Mouse (Mus musculus) midbrain, embryonic 16.5 days (tissue): ENCODE data around the gene Casr. TPM values are rescaled to one million over a fixed set of nuclear protein-coding genes. Genes with fewer than 3 reads are reported as not detected.

Experiments
- ATAC-seq: fragments of 200-750 bp; cut with Nextera tagmentation; 2 replicates; pipeline ENCODE4 v1.8.0; 2017; ENCODE audit warnings: moderate TSS enrichment
- H3K27ac ChIP-seq: fragments of 300-500 bp; sonication (generic); 2 replicates; pipeline ENCODE4 v1.5.1; 2014; ENCODE audit warnings: mild to moderate bottlenecking, low read length, mixed read lengths
- H3K27me3 ChIP-seq: fragments of 300-500 bp; sonication (generic); 2 replicates; pipeline ENCODE4 v1.6.1; 2014; ENCODE audit warnings: low read depth, low read length, mixed read lengths; ENCODE audit not compliant: control insufficient read depth, insufficient read depth
- H3K36me3 ChIP-seq: fragments of 300-500 bp; sonication (generic); 2 replicates; pipeline ENCODE4 v1.6.1; 2014; ENCODE audit warnings: mild to moderate bottlenecking, low read length, moderate library complexity, mixed read lengths; ENCODE audit not compliant: control insufficient read depth, insufficient read depth
- H3K4me1 ChIP-seq: fragments of 300-500 bp; sonication (generic); 2 replicates; pipeline ENCODE4 v1.6.1; 2014; ENCODE audit warnings: mild to moderate bottlenecking, low read length, mixed read lengths; ENCODE audit not compliant: control insufficient read depth, insufficient read depth
- H3K4me2 ChIP-seq: fragments of 300-500 bp; sonication (generic); 2 replicates; pipeline ENCODE4 v1.6.1; 2014; ENCODE audit warnings: mild to moderate bottlenecking, low read length, mixed read lengths
- H3K4me3 ChIP-seq: fragments of 300-500 bp; sonication (generic); 2 replicates; pipeline ENCODE4 v1.5.1; 2014; ENCODE audit warnings: low read depth, mild to moderate bottlenecking, low read length, moderate library complexity, mixed read lengths
- H3K9ac ChIP-seq: fragments of 300-500 bp; sonication (generic); 2 replicates; pipeline ENCODE4 v1.6.1; 2014; ENCODE audit warnings: low read depth, low read length, mixed read lengths
- H3K9me3 ChIP-seq: fragments of 300-500 bp; sonication (generic); replicated peaks from 2 replicates; pipeline ENCODE4 v1.6.1; 2014; ENCODE audit warnings: mild to moderate bottlenecking, low read length, mixed read lengths; ENCODE audit not compliant: control insufficient read depth, poor library complexity, severe bottlenecking
- WGBS: fragments of 180-500 bp; shearing (Covaris S2); extraction: QIAGEN DNeasy Blood & Tissue Kit; methylation state at CpG from one replicate; pipeline ENCODE4 v1.1.7; 2014; 5-methylcytosine and 5-hydroxymethylcytosine counted together
- polyA plus RNA-seq: library from polyadenylated mRNA; unstranded; fragments of >200 nt; fragmentation: Nextera tagmentation; extraction: Ambion mirVana; gene quantifications from 2 replicates; pipeline ENCODE4 v1.2.1, GENCODE M21; 2015

The Casr gene
- polyA plus RNA-seq, 1 experiment from 2014 or later: 0.59 TPM

- no peak overlapping the region for H3K4me3 ChIP-seq
- no peak overlapping the region for H3K27ac ChIP-seq
- no peaks in the 10 kb centered on the region for H3K4me1 ChIP-seq
- H3K36me3 ChIP-seq: no peaks in the 10 kb centered on the region
- no peaks in the 10 kb centered on the region for H3K27me3 ChIP-seq
- H3K4me2 ChIP-seq: no peak overlapping the region
- ATAC-seq: no peak
- no peaks in the 10 kb centered on the region for H3K9me3 ChIP-seq
- H3K9ac ChIP-seq: no peak overlapping the region
- 88% methylated on average over 10 of the region's 10 CpGs for WGBS
Observed at GRCm38 (mm10) chr16:36555672-36556165, 6.2 kb downstream of the Casr start.

DNA sequence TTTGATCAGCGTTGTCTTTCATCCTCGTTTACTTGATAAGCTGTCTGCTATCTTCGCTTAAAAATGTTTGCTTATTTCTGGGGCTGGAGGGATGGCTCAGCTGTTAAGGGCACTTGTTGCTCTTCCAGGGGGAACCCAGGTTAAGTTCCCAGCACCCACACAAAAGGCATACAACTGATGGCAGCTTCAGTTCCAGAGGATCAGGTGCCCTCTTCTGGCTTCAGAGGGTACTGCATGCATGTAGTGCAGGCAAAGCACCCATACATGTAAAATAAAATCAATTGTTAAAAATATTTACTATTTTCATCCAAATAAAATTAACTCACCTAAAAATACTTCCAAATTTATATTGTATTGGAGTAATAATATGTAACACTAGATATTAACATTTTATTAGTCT, 8.3 kb downstream of the Casr start:
- no peaks in the 10 kb centered on the region for H3K4me1 ChIP-seq
- no peak for ATAC-seq
- 94% methylated on average over 3 of the region's 3 CpGs for WGBS
- no peaks in the 10 kb centered on the region for H3K9me3 ChIP-seq
- no peak overlapping the region for H3K4me3 ChIP-seq
- H3K27ac ChIP-seq: no peak overlapping the region
- no peak overlapping the region for H3K9ac ChIP-seq
- H3K36me3 ChIP-seq: no peaks in the 10 kb centered on the region
- H3K4me2 ChIP-seq: no peak overlapping the region
- H3K27me3 ChIP-seq: no peaks in the 10 kb centered on the region

DNA sequence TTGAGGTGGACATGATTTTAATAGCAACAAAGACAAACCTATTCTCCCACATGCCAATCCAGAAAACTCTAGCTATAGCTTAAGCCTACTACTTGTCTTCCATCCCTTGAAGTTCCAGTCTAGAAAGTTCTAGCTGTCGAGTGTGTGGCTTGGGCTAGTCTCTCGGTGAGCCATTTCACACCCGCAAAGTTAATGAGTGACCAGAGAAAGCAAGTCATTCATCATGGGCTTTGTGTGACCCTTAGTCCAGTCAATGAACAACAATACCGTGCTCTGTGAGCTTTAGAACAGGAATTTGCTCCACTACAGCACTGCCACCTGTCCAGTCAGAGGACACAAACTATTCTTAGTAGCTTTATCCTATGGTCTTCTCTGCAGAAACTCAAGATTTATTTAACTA, 16.6 kb downstream of the Casr start:
- Histone ChIP-seq H3K4me2 (no peak overlapping the region), H3K4me1 (no peaks in the 10 kb centered on the region; the same call in 1 of the 2 replicates)
- 67% methylated on average over 4 of the region's 4 CpGs for WGBS

DNA sequence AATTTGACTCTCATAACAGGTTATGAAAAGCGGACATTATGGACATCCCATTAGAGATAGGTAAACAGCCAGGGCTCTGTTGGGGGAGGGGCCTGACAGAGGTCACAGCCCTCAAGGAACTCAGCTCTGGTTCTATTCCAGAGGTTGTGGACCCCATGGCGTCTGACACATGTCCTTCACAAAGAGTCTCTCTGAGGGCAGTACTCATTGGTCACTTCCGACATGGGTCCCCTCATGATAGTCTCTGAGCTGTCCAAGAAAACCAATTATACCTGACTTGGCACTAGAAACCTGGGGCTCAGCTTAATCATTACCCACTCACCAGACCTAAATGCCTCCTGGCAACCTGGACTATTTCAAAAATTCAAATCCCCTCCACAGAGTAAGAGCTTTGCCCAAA, 18.9 kb downstream of the Casr start:
- Histone ChIP-seq H3K9ac (no peak overlapping the region), H3K9me3 (no peaks in the 10 kb centered on the region), H3K27me3 (no peaks in the 10 kb centered on the region), H3K4me1 (no peaks in the 10 kb centered on the region; the same call in 1 of the 2 replicates), H3K27ac (no peak overlapping the region), H3K4me2 (no peak overlapping the region), H3K36me3 (no peaks in the 10 kb centered on the region), H3K4me3 (no peak overlapping the region)
- 83% methylated on average over 3 of the region's 3 CpGs for WGBS
- ATAC-seq: no peak

More for the DNA sequence above, 16.6 kb downstream of the Casr start:
- H3K9me3 ChIP-seq: no peaks in the 10 kb centered on the region
- H3K27ac ChIP-seq: no peak overlapping the region
- H3K4me3 ChIP-seq: no peak overlapping the region
- no peaks in the 10 kb centered on the region for H3K36me3 ChIP-seq
- no peaks in the 10 kb centered on the region for H3K27me3 ChIP-seq
- ATAC-seq: no peak
- H3K9ac ChIP-seq: no peak overlapping the region

- Histone ChIP-seq H3K4me2 (no peak overlapping the region), H3K4me3 (no peak overlapping the region), H3K9me3 (no peaks in the 10 kb centered on the region), H3K36me3 (no peaks in the 10 kb centered on the region), H3K27me3 (no peaks in the 10 kb centered on the region), H3K4me1 (no peaks in the 10 kb centered on the region; the same call in 1 of the 2 replicates), H3K27ac (no peak overlapping the region), H3K9ac (no peak overlapping the region)
- no peak for ATAC-seq
- WGBS: 59% methylated on average over 6 of the region's 6 CpGs
Observed at GRCm38 (mm10) chr16:36540834-36541233, 21.1 kb downstream of the Casr start.

DNA sequence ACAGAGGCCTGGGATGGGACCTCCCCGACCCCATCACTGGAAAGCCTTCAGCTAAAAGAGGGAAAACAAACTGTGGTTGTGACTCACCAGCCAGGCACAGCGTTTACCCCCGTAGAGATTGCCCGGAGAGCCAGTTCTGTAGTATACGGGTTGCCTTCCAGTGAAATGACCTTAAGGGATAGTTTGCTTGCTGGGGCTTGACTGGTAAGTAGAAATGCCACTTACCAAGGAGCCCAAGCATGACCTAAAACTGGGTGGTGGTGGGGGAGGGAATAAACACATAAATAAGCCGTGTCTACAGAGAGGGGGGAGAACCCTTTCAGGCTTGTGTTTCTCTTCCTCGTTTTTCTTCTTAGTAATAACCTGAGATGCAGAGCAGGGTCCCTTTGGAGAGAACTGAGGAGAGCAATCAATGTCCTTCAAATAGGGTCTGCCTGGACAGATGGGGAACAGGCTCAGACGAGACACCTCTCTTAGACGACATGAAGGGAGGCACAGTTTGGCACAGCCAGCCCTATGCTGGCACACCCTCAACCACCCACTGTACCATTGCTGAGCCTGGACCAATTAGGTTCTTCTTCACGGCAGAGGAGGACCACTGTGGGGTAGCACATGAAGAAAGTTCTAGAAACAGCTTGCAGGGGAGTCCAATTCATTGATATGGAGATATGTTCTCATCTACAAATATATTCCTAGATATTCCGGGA, 28.8 kb downstream of the Casr start:
- Histone ChIP-seq H3K4me1 (no peaks in the 10 kb centered on the region), H3K4me3 (no peak overlapping the region), H3K9ac (no peak overlapping the region), H3K36me3 (no peaks in the 10 kb centered on the region), H3K9me3 (no peaks in the 10 kb centered on the region), H3K27ac (no peak overlapping the region), H3K4me2 (no peak overlapping the region), H3K27me3 (no peaks in the 10 kb centered on the region)
- no peak for ATAC-seq
- 85% methylated on average over 11 of the region's 11 CpGs for WGBS

DNA sequence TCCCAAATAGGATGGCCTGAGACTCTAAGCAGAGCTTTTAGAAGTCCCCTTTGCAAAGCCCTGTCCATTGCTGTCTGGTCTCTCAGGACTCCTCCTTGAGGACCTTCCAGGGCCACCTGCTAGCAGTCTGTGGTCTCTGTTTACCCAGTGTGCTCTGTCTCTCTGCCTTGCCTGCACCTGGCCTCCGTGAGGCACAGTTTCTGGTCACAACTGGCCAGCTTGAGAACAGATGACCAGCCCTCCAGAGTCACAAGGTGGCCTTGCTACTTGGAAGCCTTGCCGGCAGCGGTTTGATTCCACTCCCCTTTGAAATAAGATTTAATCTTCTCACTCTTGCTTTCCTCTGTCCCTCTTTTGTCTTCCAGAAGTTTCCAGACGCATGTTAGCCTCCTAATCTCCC, 29.9 kb downstream of the Casr start:
- Histone ChIP-seq H3K9me3 (no peaks in the 10 kb centered on the region), H3K27ac (no peak overlapping the region), H3K9ac (no peak overlapping the region), H3K4me2 (no peak overlapping the region), H3K4me1 (no peaks in the 10 kb centered on the region), H3K27me3 (no peaks in the 10 kb centered on the region), H3K36me3 (no peaks in the 10 kb centered on the region), H3K4me3 (no peak overlapping the region)
- no peak for ATAC-seq
- 30% methylated on average over 4 of the region's 4 CpGs for WGBS

- no peak overlapping the region for H3K27ac ChIP-seq
- H3K4me1 ChIP-seq: no peaks in the 10 kb centered on the region
- no peaks in the 10 kb centered on the region for H3K27me3 ChIP-seq
- H3K36me3 ChIP-seq: no peaks in the 10 kb centered on the region
- no peak overlapping the region for H3K4me3 ChIP-seq
- WGBS: 85% methylated on average over 5 of the region's 5 CpGs
- no peak overlapping the region for H3K4me2 ChIP-seq
- no peak overlapping the region for H3K9ac ChIP-seq
- no peak for ATAC-seq
- no peaks in the 10 kb centered on the region for H3K9me3 ChIP-seq
Observed at GRCm38 (mm10) chr16:36531630-36532029, 30.3 kb downstream of the Casr start.

DNA sequence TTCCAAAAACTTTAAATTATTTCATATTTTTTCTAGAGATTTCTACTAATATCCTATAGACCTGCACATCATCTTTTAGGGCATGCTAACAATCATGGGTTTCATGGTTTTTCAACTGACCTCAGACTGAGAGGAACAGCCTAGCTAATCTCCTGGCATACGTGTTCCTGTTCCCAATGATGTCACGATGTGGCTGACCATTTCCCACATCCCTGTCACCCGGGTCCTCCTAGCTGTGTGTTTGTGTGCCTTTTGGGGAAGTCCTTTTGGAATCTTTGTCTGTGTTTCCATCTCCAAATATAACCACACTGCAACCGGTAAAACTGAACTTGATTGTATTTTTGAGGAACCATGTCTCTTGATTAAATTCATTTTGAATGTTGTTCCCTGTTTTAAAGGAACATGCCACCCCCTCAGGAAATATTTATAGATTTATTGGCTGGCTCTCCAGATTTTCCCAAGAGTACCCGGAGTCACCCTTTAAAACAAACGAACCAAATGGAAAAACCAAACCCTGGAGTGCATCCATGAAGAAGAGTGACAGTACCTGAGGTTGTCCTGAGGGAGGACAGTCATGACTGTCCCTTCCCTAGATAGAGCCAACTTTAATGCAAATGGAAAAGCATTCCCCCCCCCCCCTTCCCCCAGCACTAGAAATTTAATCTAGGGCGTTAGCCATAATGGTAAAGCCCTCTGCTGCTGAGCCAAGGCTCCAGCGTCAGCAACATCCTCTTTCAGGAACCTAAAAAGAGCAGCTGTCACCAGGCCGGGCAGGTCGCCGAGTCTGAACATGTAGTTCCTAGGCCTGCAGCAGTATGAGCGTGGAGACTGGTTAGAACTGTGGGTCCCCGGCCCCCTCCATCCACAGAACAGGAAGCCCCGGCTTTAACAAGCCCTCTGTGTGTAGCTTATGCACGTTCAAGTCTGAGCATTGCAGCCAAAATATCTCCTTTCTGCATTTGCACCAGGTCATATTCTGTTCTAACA, 31.1 kb downstream of the Casr start:
- no peaks in the 10 kb centered on the region for H3K27me3 ChIP-seq
- no peaks in the 10 kb centered on the region for H3K9me3 ChIP-seq
- 77% methylated on average over 15 of the region's 15 CpGs for WGBS
- no peak for ATAC-seq
- H3K27ac ChIP-seq: no peak overlapping the region
- H3K4me2 ChIP-seq: no peak overlapping the region
- no peak overlapping the region for H3K9ac ChIP-seq
- H3K4me3 ChIP-seq: no peak overlapping the region
- no peaks in the 10 kb centered on the region for H3K4me1 ChIP-seq
- no peaks in the 10 kb centered on the region for H3K36me3 ChIP-seq
